Mouse (Mus musculus) kidney, postnatal 10 days (tissue): ENCODE data around the gene Dpy19l3.

Experiments used
- DNase-seq: peaks from one replicate; pipeline ENCODE4 v3.0.0; 2021; ENCODE audit warnings: mixed read lengths

Gene Dpy19l3

GRCm38 (mm10) chr7:35754033-35754885 lies at the start of gene Dpy19l3:
Dpy19l3 (minus strand) TSS chr7:35754454.
- peak; percentile 93 for DNase-seq

GRCm38 (mm10) chr7:35802906-35803595 lies 48.8 kb upstream of the Dpy19l3 start, which contains the start of gene Zfp507:
Zfp507 (minus strand) TSS chr7:35803003.
- peak; percentile 95 for DNase-seq

GRCm38 (mm10) chr7:35802201-35802905 lies 48.1 kb upstream of the Dpy19l3 start:
- DNase-seq, result peak; percentile 23

- peak; percentile 58 for DNase-seq
Measured at GRCm38 (mm10) chr7:35796123-35796522, 41.9 kb upstream of the Dpy19l3 start.

GRCm38 (mm10) chr7:35794145-35794664 lies 40.0 kb upstream of the Dpy19l3 start:
- no peak for DNase-seq

GRCm38 (mm10) chr7:35792150-35792848 lies 38.0 kb upstream of the Dpy19l3 start:
- DNase-seq, result no peak

GRCm38 (mm10) chr7:35790926-35791325 lies 36.7 kb upstream of the Dpy19l3 start:
- no peak for DNase-seq

- peak; percentile 52 for DNase-seq
Measured at GRCm38 (mm10) chr7:35790201-35790600, 35.9 kb upstream of the Dpy19l3 start.

GRCm38 (mm10) chr7:35785579-35785978 lies 31.3 kb upstream of the Dpy19l3 start:
- DNase-seq, result no peak

- DNase-seq, result no peak
Measured at GRCm38 (mm10) chr7:35782252-35782651, 28.0 kb upstream of the Dpy19l3 start.

GRCm38 (mm10) chr7:35774127-35774526 lies 19.9 kb upstream of the Dpy19l3 start:
- no peak for DNase-seq

GRCm38 (mm10) chr7:35772347-35772746 lies 18.1 kb upstream of the Dpy19l3 start:
- no peak for DNase-seq

- no peak for DNase-seq
Measured at GRCm38 (mm10) chr7:35771106-35771505, 16.9 kb upstream of the Dpy19l3 start.

- no peak for DNase-seq
Measured at GRCm38 (mm10) chr7:35770122-35770521, 15.9 kb upstream of the Dpy19l3 start.

GRCm38 (mm10) chr7:35764461-35764860 lies 10.2 kb upstream of the Dpy19l3 start:
- no peak for DNase-seq

- no peak for DNase-seq
Measured at GRCm38 (mm10) chr7:35761801-35762200, 7.5 kb upstream of the Dpy19l3 start.

- DNase-seq, result peak; percentile 21
Measured at GRCm38 (mm10) chr7:35759602-35760001, 5.3 kb upstream of the Dpy19l3 start.

- DNase-seq, result no peak
Measured at GRCm38 (mm10) chr7:35756510-35757440, 2.5 kb upstream of the Dpy19l3 start.

GRCm38 (mm10) chr7:35754886-35755168 lies 573 bp upstream of the Dpy19l3 start:
- no peak for DNase-seq

- DNase-seq, result peak; percentile 19
Measured at GRCm38 (mm10) chr7:35753319-35754032, 778 bp downstream of the Dpy19l3 start.

GRCm38 (mm10) chr7:35750873-35751272 lies 3.4 kb downstream of the Dpy19l3 start:
- no peak for DNase-seq
